Mouse (Mus musculus): ENCODE measurements around the gene Mettl24.
A peak's percentile ranks its signal among the peaks of the same experiment; 100 is the strongest.

The Mettl24 gene

GRCm38 (mm10) chr10:40683092-40683867 is at the start of gene Mettl24:
Gene Mettl24, plus strand, starts transcription at chr10:40683282.
- peak; percentile 85 for DNase-seq (ENCODE audit: low spot score)

- no peak for DNase-seq (ENCODE audit: low spot score)
Observed at GRCm38 (mm10) chr10:40637331-40637730, 45.8 kb upstream of the Mettl24 start.

GRCm38 (mm10) chr10:40638276-40638675 is 44.8 kb upstream of the Mettl24 start:
- DNase-seq (ENCODE audit: low spot score), result no peak

GRCm38 (mm10) chr10:40638823-40639819 is 44.0 kb upstream of the Mettl24 start:
- DNase-seq (ENCODE audit: low spot score), result no peak

- DNase-seq (ENCODE audit: low spot score), result no peak
Observed at GRCm38 (mm10) chr10:40640406-40640805, 42.7 kb upstream of the Mettl24 start.

- DNase-seq (ENCODE audit: low spot score), result no peak
Observed at GRCm38 (mm10) chr10:40641901-40642300, 41.2 kb upstream of the Mettl24 start.

- no peak for DNase-seq (ENCODE audit: low spot score)
Observed at GRCm38 (mm10) chr10:40643126-40643525, 40.0 kb upstream of the Mettl24 start.

GRCm38 (mm10) chr10:40644456-40644855 is 38.6 kb upstream of the Mettl24 start:
- no peak for DNase-seq (ENCODE audit: low spot score)

- DNase-seq (ENCODE audit: low spot score), result no peak
Observed at GRCm38 (mm10) chr10:40645346-40645745, 37.7 kb upstream of the Mettl24 start.

- no peak for DNase-seq (ENCODE audit: low spot score)
Observed at GRCm38 (mm10) chr10:40648776-40649175, 34.3 kb upstream of the Mettl24 start.

- peak; percentile 14 for DNase-seq (ENCODE audit: low spot score)
Observed at GRCm38 (mm10) chr10:40649634-40650033, 33.4 kb upstream of the Mettl24 start.

- DNase-seq (ENCODE audit: low spot score), result no peak
Observed at GRCm38 (mm10) chr10:40651676-40652075, 31.4 kb upstream of the Mettl24 start.

- no peak for DNase-seq (ENCODE audit: low spot score)
Observed at GRCm38 (mm10) chr10:40665270-40665669, 17.8 kb upstream of the Mettl24 start.

- DNase-seq (ENCODE audit: low spot score), result no peak
Observed at GRCm38 (mm10) chr10:40666943-40667342, 16.1 kb upstream of the Mettl24 start.

- no peak for DNase-seq (ENCODE audit: low spot score)
Observed at GRCm38 (mm10) chr10:40668640-40669039, 14.4 kb upstream of the Mettl24 start.

- no peak for DNase-seq (ENCODE audit: low spot score)
Observed at GRCm38 (mm10) chr10:40672587-40673296, 10.3 kb upstream of the Mettl24 start.

GRCm38 (mm10) chr10:40673297-40673665 is 9.8 kb upstream of the Mettl24 start:
- no peak for DNase-seq (ENCODE audit: low spot score)

GRCm38 (mm10) chr10:40674151-40674550 is 8.9 kb upstream of the Mettl24 start:
- DNase-seq (ENCODE audit: low spot score), result no peak

- no peak for DNase-seq (ENCODE audit: low spot score)
Observed at GRCm38 (mm10) chr10:40675921-40676320, 7.2 kb upstream of the Mettl24 start.

GRCm38 (mm10) chr10:40678477-40678876 is 4.6 kb upstream of the Mettl24 start:
- DNase-seq (ENCODE audit: low spot score), result no peak

- DNase-seq (ENCODE audit: low spot score), result peak; percentile 7
Observed at GRCm38 (mm10) chr10:40682470-40682869, 612 bp upstream of the Mettl24 start.

GRCm38 (mm10) chr10:40683868-40684253 is 779 bp downstream of the Mettl24 start:
- DNase-seq (ENCODE audit: low spot score), result no peak
